10 mouse cellular contexts compared by ENCODE assay signal in genomic region chr14:100352961-100353452, GRCm38 (mm10).
DNase-seq lines count a peak whose midpoint lies in the region; ATAC-seq and TF ChIP-seq lines count a peak whose summit lies in the region.
"Had no signal": no experiment of that assay in that cellular context is flagged by ENCODE, and none has a peak within 500 bp of the region (broad histone marks: within the 10 kb centered on the region; RNA-seq: fewer than 3 reads in every experiment).

No protein-coding gene starts in this region.

- H3K9ac ChIP-seq in CH12.LX (ENCODE audit: insufficient read depth, low read depth) = no peak overlapping the region
- no peak overlapping the region for H3K9ac ChIP-seq in intestine, embryonic 15.5 days
- no peak overlapping the region for H3K9ac ChIP-seq in liver, embryonic 13.5 days
- H3K9ac ChIP-seq: embryonic facial prominence, embryonic 12.5 days; heart, embryonic 13.5 days had no signal

- no peak for TF ChIP-seq EP300 in CH12.LX (IDR thresholded peaks at IDR 0.05; ENCODE audit: low read length)

- no peak overlapping the region for H3K4me3 ChIP-seq in CH12.LX (replicated peaks in 1 of 3; ENCODE audit: low read depth in 2 of 3, low read length in 2 of 3, poor library complexity in 1 of 3)
- no peak overlapping the region for H3K4me3 ChIP-seq in intestine, embryonic 15.5 days (replicated peaks)
- no peak overlapping the region for H3K4me3 ChIP-seq in liver, embryonic 13.5 days (replicated peaks)
- H3K4me3 ChIP-seq: embryonic facial prominence, embryonic 12.5 days; heart, embryonic 13.5 days had no signal

- ATAC-seq in intestine, embryonic 15.5 days = peak; percentile 95
- ATAC-seq in liver, embryonic 13.5 days (ENCODE audit: low read depth) = peak; percentile 89
- no peak for ATAC-seq in frontal cortex, adult (ENCODE audit: low TSS enrichment)

- WGBS in intestine, embryonic 15.5 days = 11% methylated on average over 4 of the region's 4 CpGs
- WGBS in liver, embryonic 13.5 days (ENCODE audit: insufficient replicate concordance) = 35% methylated on average over 4 of the region's 4 CpGs

- H3K4me2 ChIP-seq in CH12.LX (ENCODE audit: insufficient read depth, low read depth, poor library complexity, severe bottlenecking) = no peak overlapping the region
- no peak overlapping the region for H3K4me2 ChIP-seq in intestine, embryonic 15.5 days (replicated peaks)
- no peak overlapping the region for H3K4me2 ChIP-seq in liver, embryonic 13.5 days
- H3K4me2 ChIP-seq: embryonic facial prominence, embryonic 12.5 days; heart, embryonic 13.5 days had no signal

- DNase-seq in CH12.LX (ENCODE audit: extremely low read depth) = no peak
- peak; percentile 13 for DNase-seq in Muller cell, postnatal 12 days (ENCODE audit: inconsistent ontology term)
- DNase-seq in liver, embryonic 13.5 days = no peak
- DNase-seq in cerebellum, postnatal 14 days = no peak
- DNase-seq in retina, postnatal 1 day = no peak
- DNase-seq: thymus, adult 18-20 months had no signal

- no peak overlapping the region for H3K27ac ChIP-seq in CH12.LX (ENCODE audit: insufficient read depth, low read depth)
- no peak overlapping the region for H3K27ac ChIP-seq in intestine, embryonic 15.5 days
- peak overlapping the region; percentile 58 for H3K27ac ChIP-seq in liver, embryonic 13.5 days
- H3K27ac ChIP-seq: heart, embryonic 13.5 days had no signal

- dilution Hi-C loops in CH12.LX (cut with MboI; ENCODE audit: extremely low pct_ligation_motif_present, extremely low pct_unique_long_range_greater_than_20kb, low sequenced_read_pairs) = no loop called here

- TF ChIP-seq CTCF in CH12.LX (conservative IDR thresholded peaks at IDR 0.05 in 1 of 2, IDR thresholded peaks at IDR 0.05 in 1 of 2; ENCODE audit: low read depth in 2 of 2, low read length in 2 of 2) = no peak

- H3K9me3 ChIP-seq in CH12.LX (replicated peaks; ENCODE audit: low read length) = no peaks in the 10 kb centered on the region
- H3K9me3 ChIP-seq in intestine, embryonic 15.5 days = no peaks in the 10 kb centered on the region
- no peaks in the 10 kb centered on the region for H3K9me3 ChIP-seq in liver, embryonic 13.5 days (replicated peaks)
- H3K9me3 ChIP-seq: embryonic facial prominence, embryonic 12.5 days; heart, embryonic 13.5 days had no signal

- TF ChIP-seq RAD21 in CH12.LX (IDR thresholded peaks at IDR 0.05; ENCODE audit: low read depth, low read length) = no peak

- H3K27me3 ChIP-seq in CH12.LX (replicated peaks) = no peaks in the 10 kb centered on the region
- no peaks in the 10 kb centered on the region for H3K27me3 ChIP-seq in intestine, embryonic 15.5 days (replicated peaks)
- no peaks in the 10 kb centered on the region for H3K27me3 ChIP-seq in liver, embryonic 13.5 days
- H3K27me3 ChIP-seq: embryonic facial prominence, embryonic 12.5 days; heart, embryonic 13.5 days had no signal

- TF ChIP-seq POLR2A in CH12.LX (IDR thresholded peaks at IDR 0.05; ENCODE audit: low read depth, low read length) = no peak

- no peaks in the 10 kb centered on the region for H3K79me2 ChIP-seq in CH12.LX (replicated peaks; ENCODE audit: control insufficient read depth, extremely low read depth, insufficient read depth, poor library complexity, severe bottlenecking)

- peaks cover 3 to 9% of the 10 kb centered on the region in 2 experiments for H3K4me1 ChIP-seq in CH12.LX (ENCODE audit: control insufficient read depth in 1 of 2, insufficient read depth in 2 of 2)
- H3K4me1 ChIP-seq in intestine, embryonic 15.5 days (replicated peaks) = no peaks in the 10 kb centered on the region
- H3K4me1 ChIP-seq in liver, embryonic 13.5 days (replicated peaks) = no peaks in the 10 kb centered on the region

- in situ Hi-C loops in CH12.LX (cut with MboI; ENCODE audit: low pct_ligation_motif_present, low pct_unique_long_range_greater_than_20kb, low sequenced_read_pairs) = no loop called here

- H3K36me3 ChIP-seq in CH12.LX (replicated peaks in 1 of 2; ENCODE audit: control insufficient read depth in 1 of 2, insufficient read depth in 1 of 2, low read length in 1 of 2) = no peaks in the 10 kb centered on the region
- no peaks in the 10 kb centered on the region for H3K36me3 ChIP-seq in intestine, embryonic 15.5 days
- H3K36me3 ChIP-seq in liver, embryonic 13.5 days = no peaks in the 10 kb centered on the region
- H3K36me3 ChIP-seq: embryonic facial prominence, embryonic 12.5 days; heart, embryonic 13.5 days had no signal

TF ChIP-seq in CH12.LX, 34 proteins besides CTCF, POLR2A, EP300 and RAD21:
- no peak for TF ChIP-seq PAX5 (IDR thresholded peaks at IDR 0.05; ENCODE audit: low read length)
- 0 out of 2 replicates have a peak, but pooled peaks have one; percentile 47 for TF ChIP-seq MAFK (IDR thresholded peaks at IDR 0.05; ENCODE audit: insufficient replicate concordance, low read length)
TF ChIP-seq in CH12.LX: peak in this region for 1.
